In the genomic region with DNA sequence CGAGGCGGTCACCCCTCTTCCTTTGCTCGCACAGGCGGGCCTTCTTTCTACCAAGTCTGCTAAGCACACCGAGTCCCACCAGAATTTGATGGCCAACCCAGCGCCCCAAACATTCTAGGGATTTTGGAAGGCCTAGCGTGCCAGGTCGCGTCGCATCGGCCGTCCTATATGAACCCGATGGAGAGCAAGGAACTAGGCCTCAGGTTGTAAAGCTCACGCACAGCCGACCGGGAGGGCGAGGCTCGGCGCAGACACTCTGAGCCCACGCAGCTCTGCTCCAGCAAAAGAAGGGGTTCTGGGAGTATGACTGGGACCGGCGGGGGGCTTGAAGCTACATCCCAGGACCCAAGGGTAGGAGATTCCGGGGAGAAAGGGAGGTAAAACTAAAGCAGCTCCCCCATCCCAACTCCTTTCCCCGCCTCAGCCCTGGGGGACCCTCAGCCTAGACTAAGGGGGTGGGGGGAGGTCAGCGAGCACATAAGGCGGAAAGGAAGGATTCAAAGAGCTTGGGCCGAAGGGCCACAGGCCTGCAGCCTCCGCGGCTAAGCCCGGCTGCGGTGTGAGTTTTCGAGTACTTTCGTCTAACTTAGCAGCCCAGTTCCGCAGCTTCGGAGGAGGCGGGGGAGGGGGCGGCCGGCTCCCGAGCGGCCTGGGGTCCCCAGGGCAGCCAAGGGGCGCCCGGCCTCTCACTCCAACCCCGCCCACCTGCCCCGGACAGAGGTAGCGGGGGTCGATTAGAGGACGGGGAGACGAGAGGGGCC, we compare ENCODE assay signal across 8 mouse cellular contexts. TPM values are rescaled to one million over a fixed set of nuclear protein-coding genes. Genes with fewer than 3 reads are reported as not detected.
DNase-seq lines count a peak whose midpoint lies in the region; ATAC-seq lines count a peak whose summit lies in the region.

No protein-coding gene starts in this region.

- ATAC-seq in heart, embryonic 13.5 days (ENCODE audit: extremely low read depth, insufficient number of reproducible peaks, low FRiP score, low TSS enrichment) = no peak
- ATAC-seq in forebrain, embryonic 14.5 days = no peak
- ATAC-seq in neural tube, embryonic 13.5 days (ENCODE audit: low read depth) = no peak

- peaks cover 91% of the 10 kb centered on the region for H3K27me3 ChIP-seq in heart, embryonic 13.5 days (replicated peaks)
- peaks cover 18% of the 10 kb centered on the region for H3K27me3 ChIP-seq in forebrain, embryonic 14.5 days (replicated peaks; ENCODE audit: control insufficient read depth, insufficient read depth, low read length)
- peaks cover 100% of the 10 kb centered on the region for H3K27me3 ChIP-seq in neural tube, embryonic 13.5 days

- no peaks in the 10 kb centered on the region for H3K9me3 ChIP-seq in heart, embryonic 13.5 days
- H3K9me3 ChIP-seq in forebrain, embryonic 14.5 days (replicated peaks; ENCODE audit: control insufficient read depth, low read length) = no peaks in the 10 kb centered on the region
- no peaks in the 10 kb centered on the region for H3K9me3 ChIP-seq in neural tube, embryonic 13.5 days

- H3K27ac ChIP-seq in heart, embryonic 13.5 days (replicated peaks) = no peak overlapping the region
- H3K27ac ChIP-seq in forebrain, embryonic 14.5 days (ENCODE audit: low read depth, low read length) = peak overlapping the region; percentile 96; the same call in 1 of the 2 replicates
- H3K27ac ChIP-seq in neural tube, embryonic 13.5 days (replicated peaks) = no peak overlapping the region

- peak overlapping the region; percentile 72 for H3K4me3 ChIP-seq in heart, embryonic 13.5 days
- peak overlapping the region; percentile 67 for H3K4me3 ChIP-seq in forebrain, embryonic 14.5 days (ENCODE audit: low read depth, low read length)
- H3K4me3 ChIP-seq in neural tube, embryonic 13.5 days = peak overlapping the region; percentile 36

- DNase-seq in heart, adult 11 months = no peak
- DNase-seq in ZHBTc4 (ENCODE audit: low read depth, low spot score) = peak; percentile 63
- no peak for DNase-seq in forebrain, embryonic 14.5 days (ENCODE audit: low spot score)
- DNase-seq in kidney, postnatal 4 days = peak; percentile 41 to 52
- no peak for DNase-seq in urinary bladder, postnatal 14 days (ENCODE audit: low spot score)
- no peak for DNase-seq in frontal cortex, postnatal 25 days (ENCODE audit: low spot score in 2 of 2)

- H3K9ac ChIP-seq in heart, embryonic 13.5 days = peak overlapping the region; percentile 76
- peak overlapping the region; percentile 74 for H3K9ac ChIP-seq in forebrain, embryonic 14.5 days (ENCODE audit: low read length)
- H3K9ac ChIP-seq in neural tube, embryonic 13.5 days = no peak overlapping the region

- no peaks in the 10 kb centered on the region; the same call in 1 of the 2 replicates for H3K36me3 ChIP-seq in heart, embryonic 13.5 days
- H3K36me3 ChIP-seq in forebrain, embryonic 14.5 days (ENCODE audit: control insufficient read depth, insufficient read depth, low read length) = peaks cover 9% of the 10 kb centered on the region; the same call in 1 of the 2 replicates
- no peaks in the 10 kb centered on the region for H3K36me3 ChIP-seq in neural tube, embryonic 13.5 days

- WGBS in heart, embryonic 13.5 days = 8% methylated on average over 48 of the region's 48 CpGs
- WGBS in forebrain, embryonic 14.5 days = 3% methylated on average over 48 of the region's 48 CpGs
- under 1% methylated on average over 48 of the region's 48 CpGs for WGBS in neural tube, embryonic 13.5 days

- H3K4me1 ChIP-seq in heart, embryonic 13.5 days = peaks cover 58% of the 10 kb centered on the region
- peaks cover 11% of the 10 kb centered on the region; the same call in 1 of the 2 replicates for H3K4me1 ChIP-seq in forebrain, embryonic 14.5 days (ENCODE audit: control insufficient read depth, insufficient read depth, low read length)
- H3K4me1 ChIP-seq in neural tube, embryonic 13.5 days (replicated peaks) = peaks cover 46% of the 10 kb centered on the region

- H3K4me2 ChIP-seq in heart, embryonic 13.5 days = peak overlapping the region; percentile 88
- peak overlapping the region; percentile 82 for H3K4me2 ChIP-seq in forebrain, embryonic 14.5 days (ENCODE audit: low read length)
- H3K4me2 ChIP-seq in neural tube, embryonic 13.5 days = peak overlapping the region; percentile 57

RNA-seq across cellular contexts. Expression of a gene that starts 2.2 kb away (rescaled TPM):
- 0.07 and 0.17 TPM in 2 replicates for polyA plus RNA-seq in heart, embryonic 13.5 days (2015; fragmentation: Nextera tagmentation; extraction: Ambion mirVana)
- 9.8 and 11.1 TPM in 2 replicates for polyA plus RNA-seq in forebrain, embryonic 14.5 days (2014; fragmentation: Nextera tagmentation; extraction: Ambion mirVana)
- polyA plus RNA-seq in neural tube, embryonic 13.5 days (2015; fragmentation: Nextera tagmentation; extraction: Ambion mirVana) = not detected in 2 replicates

Comparison
In these comparisons a context has a peak if more than half of its experiments do, and no peak if none do; other contexts are left out.
1. DNase-seq: peak in ZHBTc4 (single experiment) and kidney, postnatal 4 days (2 of 2); none in heart, adult 11 months (single experiment), forebrain, embryonic 14.5 days (single experiment), urinary bladder, postnatal 14 days (single experiment) and frontal cortex, postnatal 25 days (0 of 2).
2. Peak in every context shown above with its lines, with median percentiles within 50 percentile points of each other: H3K4me2 ChIP-seq and H3K4me3 ChIP-seq.